Mouse (Mus musculus): ENCODE data around the gene Nr2c2.
"Not testable (repeated sequence)": the region's sequence is repeated elsewhere in the genome, so short reads cannot be mapped to it uniquely, and the experiment has no call there.

Gene Nr2c2

GRCm38 (mm10) chr6:92091130-92091591 is at the start of gene Nr2c2:
TSS of gene Nr2c2 (plus strand) at chr6:92091390.
- peak; percentile 63 to 85 for DNase-seq (ENCODE audit: low read depth in 1 of 2, low spot score in 2 of 2)

- no peak for DNase-seq (ENCODE audit: low read depth in 1 of 2, low spot score in 2 of 2)
Measured at GRCm38 (mm10) chr6:92042055-92042454, 49.1 kb upstream of the Nr2c2 start.

- DNase-seq (ENCODE audit: low read depth in 1 of 2, low spot score in 2 of 2), result no peak
Measured at GRCm38 (mm10) chr6:92042850-92043249, 48.3 kb upstream of the Nr2c2 start.

- DNase-seq (ENCODE audit: low read depth in 1 of 2, low spot score in 2 of 2), result no peak
Measured at GRCm38 (mm10) chr6:92057768-92058167, 33.4 kb upstream of the Nr2c2 start.

GRCm38 (mm10) chr6:92061725-92062124 is 29.5 kb upstream of the Nr2c2 start:
- DNase-seq (ENCODE audit: low read depth in 1 of 2, low spot score in 2 of 2), result no peak

DNA sequence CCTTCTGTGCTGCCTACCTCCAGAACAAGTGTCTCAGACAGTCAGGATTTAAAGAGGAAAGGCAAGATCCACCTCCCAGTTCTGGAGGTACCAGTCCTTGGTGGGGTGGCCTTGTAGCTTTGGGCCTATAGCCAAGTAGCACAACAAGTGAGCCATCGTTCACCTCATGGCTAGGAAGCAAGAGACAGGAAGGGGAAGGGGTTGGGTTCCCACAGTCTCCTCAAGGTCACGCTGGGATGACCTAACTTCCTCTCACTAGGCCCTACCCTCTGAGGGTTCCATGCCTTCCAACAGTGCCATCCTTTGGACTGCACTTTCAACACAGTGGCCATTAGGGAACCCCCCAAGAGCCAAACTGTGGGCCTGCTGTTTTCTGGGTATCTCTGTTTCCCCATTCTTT is 27.7 kb upstream of the Nr2c2 start:
- DNase-seq (ENCODE audit: low read depth in 1 of 2, low spot score in 2 of 2), result no peak

DNA sequence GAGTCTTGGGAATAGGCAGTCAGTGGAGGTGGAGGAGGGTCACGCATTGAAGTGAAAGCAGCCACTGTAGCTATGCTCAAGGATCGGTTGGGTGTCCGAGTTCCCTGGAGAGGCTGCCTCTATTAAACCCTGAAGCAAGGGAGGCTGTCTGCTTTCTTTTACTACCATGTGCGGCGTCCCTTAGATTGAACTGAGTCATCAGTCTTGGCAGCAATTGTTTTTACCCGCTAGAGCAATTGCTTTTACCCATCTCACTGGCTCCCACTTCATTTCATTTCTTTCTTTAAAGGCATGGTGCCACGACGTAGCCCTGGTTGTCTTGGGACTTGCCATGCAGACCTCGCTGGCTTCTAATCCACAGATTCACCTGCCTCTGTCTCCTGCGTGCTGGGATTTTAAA is 27.1 kb upstream of the Nr2c2 start:
- DNase-seq (ENCODE audit: low read depth in 1 of 2, low spot score in 2 of 2), result no peak

DNA sequence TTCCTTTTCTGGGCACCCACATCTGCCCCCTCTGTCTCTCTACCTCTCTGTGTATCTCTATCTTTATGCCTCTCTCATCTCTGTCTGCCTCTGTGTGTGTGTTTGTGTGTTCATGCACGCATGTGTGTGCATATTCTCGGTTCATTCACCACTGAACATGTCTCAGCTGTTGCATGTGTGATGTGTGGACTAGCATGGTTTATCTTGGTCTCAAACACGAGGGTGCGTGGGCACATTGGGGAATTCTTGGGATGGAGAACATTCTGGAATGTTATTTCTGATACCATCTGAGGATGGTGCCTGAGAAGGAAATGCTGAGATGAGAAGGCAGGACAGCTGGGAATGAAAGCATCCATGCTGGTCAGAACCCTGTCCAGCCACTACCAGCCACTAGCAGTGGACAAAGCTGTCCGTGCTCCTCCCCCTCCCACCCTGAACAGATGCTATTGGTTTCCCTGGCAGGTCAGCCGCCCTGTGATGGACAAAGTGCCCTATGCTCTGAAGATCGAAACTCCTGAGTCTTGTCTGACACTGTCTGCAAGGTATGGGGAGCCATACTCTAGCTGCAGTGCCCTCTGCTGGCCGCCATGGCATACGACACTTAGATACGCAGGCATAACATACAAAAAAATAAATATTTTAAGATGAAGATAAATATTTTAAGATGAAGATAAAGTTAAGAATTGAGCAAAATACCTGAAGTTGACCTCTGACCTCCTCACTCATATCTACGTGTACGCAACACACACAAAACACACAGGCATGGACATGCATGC is 25.3 kb upstream of the Nr2c2 start:
- no peak for DNase-seq (ENCODE audit: low read depth in 1 of 2, low spot score in 2 of 2)

DNA sequence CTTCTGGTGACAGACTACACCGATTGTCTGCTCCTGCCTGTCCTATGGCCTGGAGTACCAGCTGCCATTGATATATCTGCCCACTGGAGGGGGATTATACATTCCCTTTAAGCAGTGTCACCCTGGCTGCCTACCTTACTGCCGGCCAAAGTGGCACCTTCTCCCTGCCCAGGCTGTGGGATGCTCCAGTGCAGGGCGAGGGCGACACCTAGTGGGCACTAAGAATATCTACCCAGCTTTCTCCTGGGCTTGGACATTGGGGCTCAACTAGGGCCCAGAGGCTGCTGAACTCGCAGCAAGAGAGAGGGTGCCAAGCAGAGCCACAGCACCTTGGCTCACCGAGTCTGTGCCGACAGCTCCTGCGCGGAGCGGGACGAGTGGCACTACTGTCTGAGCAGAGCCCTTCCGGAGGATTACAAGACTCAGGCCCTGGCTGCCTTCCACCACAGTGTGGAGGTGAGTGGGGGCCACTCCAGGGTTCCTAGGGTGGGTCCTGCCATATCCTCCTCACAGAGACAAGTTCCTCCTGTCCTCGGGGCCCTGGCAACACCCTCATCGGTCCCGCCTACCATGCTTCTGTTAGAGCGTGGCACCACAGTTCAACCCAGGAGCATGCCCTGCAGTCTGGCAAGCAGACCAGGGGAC is 23.9 kb upstream of the Nr2c2 start:
- peak; percentile 12 to 38 for DNase-seq (ENCODE audit: low read depth in 1 of 2, low spot score in 2 of 2)

DNA sequence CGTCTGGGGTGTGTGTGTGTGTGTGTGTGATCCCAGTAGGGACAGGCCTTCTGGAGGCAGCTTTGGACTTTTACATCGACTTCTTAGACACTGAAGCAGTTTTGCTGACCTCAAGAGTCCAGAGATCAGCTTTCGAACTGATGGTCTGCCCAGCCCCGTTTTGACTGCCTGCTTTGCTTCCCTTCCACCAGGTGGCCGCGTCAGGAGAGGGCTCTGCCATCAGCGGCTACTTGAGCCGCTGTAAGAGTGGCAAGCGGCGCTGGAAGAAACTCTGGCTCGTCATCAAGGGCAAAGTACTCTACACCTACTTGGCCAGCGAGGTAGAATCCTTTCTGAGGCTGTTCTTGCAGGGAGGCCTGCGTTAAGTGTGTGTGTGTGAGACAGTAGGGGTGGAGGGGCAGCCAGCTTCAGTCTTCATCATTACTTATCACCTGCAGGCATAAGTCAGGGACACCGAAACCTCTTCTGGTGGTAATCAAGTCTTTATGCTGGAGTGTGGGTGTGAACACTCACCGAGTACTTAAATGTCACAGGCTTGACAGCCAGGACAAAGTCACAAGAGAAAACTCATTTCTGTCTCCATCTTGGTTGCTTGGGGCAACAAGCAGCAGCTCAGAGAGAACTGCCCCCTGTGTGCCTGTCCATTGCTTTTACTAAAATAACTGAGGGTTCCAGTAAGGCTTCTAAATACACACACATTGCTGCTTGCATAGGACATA is 19.9 kb upstream of the Nr2c2 start:
- no peak for DNase-seq (ENCODE audit: low read depth in 1 of 2, low spot score in 2 of 2)

DNA sequence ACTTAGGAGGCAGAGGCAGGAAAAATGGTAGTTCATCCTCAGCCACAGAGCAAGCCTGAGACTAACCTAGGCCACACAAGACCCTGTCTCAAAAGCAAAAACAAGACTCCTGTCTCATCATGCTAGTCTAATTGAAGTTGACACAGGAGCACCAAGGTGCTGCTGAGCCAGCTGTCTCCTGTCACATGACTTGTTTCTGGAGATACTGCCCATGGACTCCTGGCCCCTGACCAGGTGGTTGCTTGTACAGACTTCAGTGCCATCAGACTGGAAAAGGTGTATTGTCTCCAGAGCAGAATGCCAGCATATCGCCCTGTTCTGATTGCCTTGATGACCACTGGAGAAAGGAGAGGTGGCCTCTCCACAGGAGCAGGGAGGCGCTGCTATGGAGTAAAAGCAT is 10.5 kb upstream of the Nr2c2 start:
- no peak for DNase-seq (ENCODE audit: low read depth in 1 of 2, low spot score in 2 of 2)

- DNase-seq (ENCODE audit: low read depth in 1 of 2, low spot score in 2 of 2), result no peak
Measured at GRCm38 (mm10) chr6:92082756-92083155, 8.4 kb upstream of the Nr2c2 start.

DNA sequence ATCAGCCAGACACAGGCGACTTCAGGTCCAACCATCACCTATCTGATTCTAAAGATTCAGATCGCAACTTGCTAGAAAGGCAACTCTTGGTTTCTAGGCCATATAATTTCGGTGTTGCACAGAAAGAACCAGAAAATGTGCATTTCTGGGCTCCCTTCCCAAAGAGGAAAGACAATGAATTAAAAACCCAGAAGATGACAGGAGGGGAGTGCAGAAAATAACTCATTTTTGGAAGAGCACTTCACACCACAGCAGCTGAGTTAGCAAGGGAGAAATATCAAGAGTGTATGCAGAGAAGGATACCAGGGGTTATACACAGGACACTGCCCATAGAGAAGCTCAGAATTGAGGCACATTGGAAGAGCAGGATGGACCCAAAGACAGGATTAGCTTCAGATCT is 6.3 kb upstream of the Nr2c2 start:
- DNase-seq (ENCODE audit: low read depth in 1 of 2, low spot score in 2 of 2), result no peak

- not testable (repeated sequence) for DNase-seq (ENCODE audit: low read depth in 1 of 2, low spot score in 2 of 2)
Measured at GRCm38 (mm10) chr6:92089141-92089540, 2.0 kb upstream of the Nr2c2 start.

- DNase-seq (ENCODE audit: low read depth in 1 of 2, low spot score in 2 of 2), result no peak
Measured at GRCm38 (mm10) chr6:92089982-92090381, 1.2 kb upstream of the Nr2c2 start.

GRCm38 (mm10) chr6:92090497-92090896 is 693 bp upstream of the Nr2c2 start:
- no peak for DNase-seq (ENCODE audit: low read depth in 1 of 2, low spot score in 2 of 2)

DNA sequence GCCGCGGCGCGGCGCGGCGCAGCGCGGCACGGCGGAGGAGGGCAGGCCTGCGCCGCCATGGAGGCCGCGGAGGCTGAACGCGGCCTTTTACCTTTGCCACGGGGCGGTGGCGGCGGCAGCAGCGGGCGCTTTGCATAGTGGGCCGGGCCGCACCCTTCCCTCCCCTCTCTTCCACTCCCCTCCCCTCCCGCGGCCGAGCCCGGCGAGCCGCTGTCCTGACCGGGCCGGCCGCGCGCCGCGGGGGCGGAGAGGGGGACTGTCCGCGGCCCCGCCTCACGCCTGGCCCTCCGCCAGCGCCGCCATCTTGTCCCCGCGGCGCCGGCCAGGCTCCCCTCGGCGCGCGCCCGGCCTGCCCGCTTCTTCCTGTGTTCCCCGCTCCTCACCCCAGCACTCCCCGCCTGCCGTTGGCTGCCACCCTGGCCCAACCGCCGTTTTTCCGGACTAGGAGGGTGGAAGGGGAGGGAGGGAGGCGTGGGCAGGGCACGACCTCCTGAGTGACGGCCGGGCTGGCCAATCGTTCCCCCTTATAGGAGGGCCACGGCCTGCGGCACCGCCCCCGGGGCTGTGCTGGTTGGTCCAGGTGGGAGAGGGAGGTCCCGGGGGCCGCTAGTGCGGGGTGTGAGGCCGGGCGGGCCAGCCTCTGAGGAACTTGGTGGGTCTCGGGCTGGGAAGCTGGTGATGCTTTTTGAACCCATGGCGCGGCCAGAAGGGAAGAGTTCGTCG is 738 bp downstream of the Nr2c2 start:
- peak; percentile 98 to 99 for DNase-seq (ENCODE audit: low read depth in 1 of 2, low spot score in 2 of 2)

DNA sequence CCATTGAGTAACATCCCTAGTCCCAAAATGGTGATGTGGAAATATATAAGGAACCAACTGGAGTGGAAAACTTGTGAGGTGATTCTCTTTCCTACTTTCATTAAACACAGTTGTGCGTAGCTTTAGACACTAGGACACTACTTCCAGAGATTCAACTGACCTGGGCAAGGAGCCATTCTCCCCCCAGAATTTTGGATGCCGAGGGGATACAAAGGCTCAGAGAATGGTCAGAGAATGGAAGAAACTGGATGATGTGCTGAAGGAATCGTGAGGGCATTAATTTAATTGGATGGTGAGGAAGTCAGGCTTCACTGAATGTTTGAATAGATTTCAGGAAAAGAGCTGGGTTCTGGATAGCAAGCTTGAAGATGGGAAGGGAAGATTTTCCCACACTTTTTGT is 1.5 kb downstream of the Nr2c2 start:
- DNase-seq (ENCODE audit: low read depth in 1 of 2, low spot score in 2 of 2), result no peak

DNA sequence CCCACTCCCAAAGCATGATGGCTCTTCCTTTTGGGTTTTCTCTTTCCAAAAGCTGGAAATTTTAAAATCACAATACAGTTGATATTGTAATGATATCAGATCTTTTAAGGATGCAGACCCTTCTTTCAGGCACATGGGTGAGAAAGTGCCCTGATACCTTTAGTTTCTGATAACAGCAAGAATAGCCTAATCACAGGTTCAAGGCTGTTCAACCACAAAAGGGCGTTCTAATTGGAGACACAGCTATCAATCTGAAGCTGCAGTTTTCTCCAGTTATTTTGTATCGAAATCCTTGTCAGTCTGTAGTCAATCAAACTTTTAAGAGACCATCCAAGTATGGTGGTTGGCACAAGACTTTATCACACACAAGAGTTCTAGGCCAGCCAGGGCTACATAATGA is 2.7 kb downstream of the Nr2c2 start:
- DNase-seq (ENCODE audit: low read depth in 1 of 2, low spot score in 2 of 2), result no peak

GRCm38 (mm10) chr6:92100679-92101360 is 9.6 kb downstream of the Nr2c2 start:
- peak in 1 of 2 experiments; percentile 19 for DNase-seq (ENCODE audit: low read depth in 1 of 2, low spot score in 2 of 2)

GRCm38 (mm10) chr6:92124547-92124946 is 33.4 kb downstream of the Nr2c2 start:
- DNase-seq (ENCODE audit: low read depth in 1 of 2, low spot score in 2 of 2), result no peak

Data from monocyte, adult 2 months (primary cell).